Mouse (Mus musculus) left cerebral cortex, postnatal 14 days (tissue): Measurements from ENCODE around the gene E030030I06Rik. TPM values are rescaled to one million over a fixed set of nuclear protein-coding genes. Genes with fewer than 3 reads are reported as not detected.
"Not testable (repeated sequence)": the region's sequence is repeated elsewhere in the genome, so short reads cannot be mapped to it uniquely, and the experiment has no call there.

Source experiments
- DNase-seq, 2 experiments: peaks; one replicate each; pipeline ENCODE4 v3.0.0; 2021 to 2022; ENCODE audit warnings: low spot score in 2 of 2, mixed read lengths in 1 of 2
- intact Hi-C: fragments of 180-260 bp; cut with DNase I; formaldehyde crosslinking; loops from one replicate; pipeline ENCODE4 v1.15.1; 2025
- long read RNA-seq, 2 experiments: library from polyadenylated mRNA; stranded (forward); transcript quantifications; one replicate each; pipeline ENCODE4 v2.0.0; 2021
- total RNA-seq, 2 experiments: library from RNA; stranded (reverse); gene quantifications; 2 replicates each; pipeline ENCODE4 v1.2.3; 2021

The E030030I06Rik gene
- 1 to 10 TPM in 1 of 2 experiments, not detected in 1; 1.1 TPM for total RNA-seq
- long read RNA-seq, experiment 1, partial matches to known transcripts, result 0 of 1 reads
- long read RNA-seq, experiment 1, other reads (novel, unspliced or antisense), result 0 of 1 reads
- long read RNA-seq, experiment 2, result 0 reads

GRCm38 (mm10) chr10:22149073-22149690 is at the start of gene E030030I06Rik:
Gene E030030I06Rik, minus strand, starts transcription at chr10:22149270.
- intact Hi-C loops, result loop anchor here (10.0 kb wide), 1 partner anchor 764 kb away; no protein-coding TSS in a partner anchor
- DNase-seq, result no peak

GRCm38 (mm10) chr10:22191035-22191434 is 42.0 kb upstream of the E030030I06Rik start:
- DNase-seq, intact Hi-C loops: not testable (repeated sequence)

- intact Hi-C loops, DNase-seq: not testable (repeated sequence)
These were observed 27.4 kb upstream of the E030030I06Rik start for GRCm38 (mm10) chr10:22176515-22176914.

GRCm38 (mm10) chr10:22174190-22174487 is 25.1 kb upstream of the E030030I06Rik start:
- intact Hi-C loops, DNase-seq: not testable (repeated sequence)

- DNase-seq, intact Hi-C loops: not testable (repeated sequence)
These were observed 24.5 kb upstream of the E030030I06Rik start for GRCm38 (mm10) chr10:22173335-22174189.

- DNase-seq, intact Hi-C loops: not testable (repeated sequence)
These were observed 23.6 kb upstream of the E030030I06Rik start for GRCm38 (mm10) chr10:22172431-22173334.

- DNase-seq, intact Hi-C loops: not testable (repeated sequence)
These were observed 20.0 kb upstream of the E030030I06Rik start for GRCm38 (mm10) chr10:22169116-22169515.

GRCm38 (mm10) chr10:22167061-22167460 is 18.0 kb upstream of the E030030I06Rik start:
- intact Hi-C loops, DNase-seq: not testable (repeated sequence)

GRCm38 (mm10) chr10:22166025-22166424 is 17.0 kb upstream of the E030030I06Rik start:
- intact Hi-C loops, DNase-seq: not testable (repeated sequence)

GRCm38 (mm10) chr10:22165328-22166003 is 16.4 kb upstream of the E030030I06Rik start:
- intact Hi-C loops, DNase-seq: not testable (repeated sequence)

GRCm38 (mm10) chr10:22163705-22164583 is 14.9 kb upstream of the E030030I06Rik start:
- DNase-seq, result peak; percentile 61 to 78
- intact Hi-C loops, result loop anchor here (5.0 kb wide), 1 partner anchor 127 kb away; no protein-coding TSS in a partner anchor

GRCm38 (mm10) chr10:22163279-22163678 is 14.2 kb upstream of the E030030I06Rik start:
- intact Hi-C loops, result loop anchor here (5.0 kb wide), 1 partner anchor 126 kb away; no protein-coding TSS in a partner anchor

GRCm38 (mm10) chr10:22159581-22160140 is 10.6 kb upstream of the E030030I06Rik start:
- DNase-seq, result no peak
- intact Hi-C loops, result loop anchor here (5.0 to 10.0 kb wide), 2 partner anchors 122 to 1185 kb away; no protein-coding TSS in a partner anchor

More at GRCm38 (mm10) chr10:22163279-22163678, 14.2 kb upstream of the E030030I06Rik start:
- not testable (repeated sequence) for DNase-seq

GRCm38 (mm10) chr10:22159131-22159561 is 10.1 kb upstream of the E030030I06Rik start:
- DNase-seq, result no peak

GRCm38 (mm10) chr10:22158310-22158999 is 9.4 kb upstream of the E030030I06Rik start, which contains the start of the genes Raet1e and H60b:
Gene Raet1e, plus strand, starts transcription at chr10:22158569.
Gene H60b, plus strand, starts transcription at chr10:22158586.
- DNase-seq, result not testable (repeated sequence)
- intact Hi-C loops, result loop anchor here (10.0 kb wide), 1 partner anchor 1186 kb away; no protein-coding TSS in a partner anchor

More at GRCm38 (mm10) chr10:22159131-22159561, 10.1 kb upstream of the E030030I06Rik start:
- intact Hi-C loops, result loop anchor here (10.0 kb wide), 1 partner anchor 1186 kb away; no protein-coding TSS in a partner anchor
